Mouse (Mus musculus) heart, adult 9 months (tissue): ENCODE data around the gene Gga2.

Source experiments
- DNase-seq, 2 experiments: peaks; one replicate each; pipeline ENCODE4 v3.0.0; 2022; ENCODE audit warnings: low spot score in 2 of 2

The Gga2 gene

GRCm38 (mm10) chr7:122012370-122012769 lies 8.7 kb downstream of the Gga2 start:
- DNase-seq, result no peak

- no peak for DNase-seq
These were observed 20.6 kb downstream of the Gga2 start for GRCm38 (mm10) chr7:122000396-122000795.

GRCm38 (mm10) chr7:121995961-121996360 lies 25.1 kb downstream of the Gga2 start:
- no peak for DNase-seq

- DNase-seq, result peak; percentile 84 to 89
These were observed 39.6 kb downstream of the Gga2 start, which contains the start of gene Cog7 for GRCm38 (mm10) chr7:121981307-121981871. Gene Cog7, minus strand, starts transcription at chr7:121981711.

GRCm38 (mm10) chr7:121975031-121975430 lies 46.0 kb downstream of the Gga2 start:
- peak in 1 of 2 experiments; percentile 13 for DNase-seq

- no peak for DNase-seq
These were observed 49.3 kb downstream of the Gga2 start for GRCm38 (mm10) chr7:121971698-121972097.

GRCm38 (mm10) chr7:121970250-121970649 lies 50.8 kb downstream of the Gga2 start:
- no peak for DNase-seq

GRCm38 (mm10) chr7:121968816-121969215 lies 52.2 kb downstream of the Gga2 start:
- DNase-seq, result no peak

- no peak for DNase-seq
These were observed 52.8 kb downstream of the Gga2 start for GRCm38 (mm10) chr7:121968242-121968641.

- DNase-seq, result no peak
These were observed 54.9 kb downstream of the Gga2 start for GRCm38 (mm10) chr7:121966169-121966568.

- peak in 1 of 2 experiments; percentile 30 for DNase-seq
These were observed 57.1 kb downstream of the Gga2 start for GRCm38 (mm10) chr7:121963883-121964398.

- DNase-seq, result no peak
These were observed 58.5 kb downstream of the Gga2 start for GRCm38 (mm10) chr7:121962571-121962959.

GRCm38 (mm10) chr7:121961913-121962570 lies 59.0 kb downstream of the Gga2 start:
- DNase-seq, result no peak

- DNase-seq, result no peak
These were observed 65.2 kb downstream of the Gga2 start for GRCm38 (mm10) chr7:121955802-121956201.

- DNase-seq, result no peak
These were observed 65.9 kb downstream of the Gga2 start for GRCm38 (mm10) chr7:121954891-121955669.

GRCm38 (mm10) chr7:121947513-121947912 lies 73.5 kb downstream of the Gga2 start:
- DNase-seq, result no peak

- no peak for DNase-seq
These were observed 74.8 kb downstream of the Gga2 start for GRCm38 (mm10) chr7:121946196-121946595.

- no peak for DNase-seq
These were observed 78.7 kb downstream of the Gga2 start for GRCm38 (mm10) chr7:121942371-121942770.

- DNase-seq, result no peak
These were observed 79.4 kb downstream of the Gga2 start for GRCm38 (mm10) chr7:121941640-121942039.

GRCm38 (mm10) chr7:121941016-121941415 lies 80.0 kb downstream of the Gga2 start:
- no peak for DNase-seq

GRCm38 (mm10) chr7:121939729-121940128 lies 81.3 kb downstream of the Gga2 start:
- DNase-seq, result no peak

GRCm38 (mm10) chr7:121939244-121939643 lies 81.8 kb downstream of the Gga2 start:
- DNase-seq, result no peak
